Comparison of ENCODE assay signal across 23 mouse cellular contexts in the genomic region with DNA sequence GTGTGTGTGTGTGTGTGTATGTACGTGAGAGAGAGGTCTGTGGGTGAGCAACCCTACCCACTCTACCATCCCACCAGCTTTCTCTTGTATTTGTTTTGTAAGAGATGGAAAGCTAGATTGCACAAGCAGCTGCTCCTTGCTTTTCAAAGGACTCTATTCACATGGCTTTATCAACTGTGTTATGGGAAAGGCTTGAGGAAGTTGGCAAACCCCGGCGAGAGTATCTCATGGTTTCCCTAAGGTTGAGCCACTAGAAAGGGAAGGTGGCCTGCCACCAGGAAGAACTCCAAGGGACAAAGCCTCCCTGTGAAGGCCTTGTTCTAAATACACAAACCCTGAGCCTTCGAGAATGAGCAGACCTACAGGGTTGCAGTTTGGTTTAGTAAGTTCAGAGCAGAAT.
DNase-seq lines count a peak whose midpoint lies in the region; ATAC-seq and TF ChIP-seq lines count a peak whose summit lies in the region.
"Had no signal": no experiment of that assay in that cellular context is flagged by ENCODE, and none has a peak within 500 bp of the region (broad histone marks: within the 10 kb centered on the region; RNA-seq: fewer than 3 reads in every experiment).

No protein-coding gene starts in this region.

- H3K36me3 ChIP-seq in forebrain, embryonic 15.5 days = no peaks in the 10 kb centered on the region
- H3K36me3 ChIP-seq in forebrain, embryonic 12.5 days (replicated peaks) = no peaks in the 10 kb centered on the region
- no peaks in the 10 kb centered on the region for H3K36me3 ChIP-seq in lung, embryonic 15.5 days
- no peaks in the 10 kb centered on the region for H3K36me3 ChIP-seq in stomach, embryonic 15.5 days
- H3K36me3 ChIP-seq: embryonic facial prominence, embryonic 12.5 days; G1E; heart, embryonic 10.5 days; hindbrain, embryonic 13.5 days had no signal

- H3K4me2 ChIP-seq in forebrain, embryonic 15.5 days (replicated peaks) = no peak overlapping the region
- no peak overlapping the region for H3K4me2 ChIP-seq in forebrain, embryonic 12.5 days
- no peak overlapping the region for H3K4me2 ChIP-seq in lung, embryonic 15.5 days
- H3K4me2 ChIP-seq in stomach, embryonic 15.5 days = no peak overlapping the region
- H3K4me2 ChIP-seq: embryonic facial prominence, embryonic 12.5 days; hindbrain, embryonic 13.5 days had no signal

- TF ChIP-seq POLR2A in cerebellum, adult 2 months (IDR thresholded peaks at IDR 0.05; ENCODE audit: borderline replicate concordance, insufficient read depth, low read length) = no peak

- no peak for ATAC-seq in forebrain, embryonic 15.5 days (replicated peaks)
- ATAC-seq in forebrain, embryonic 12.5 days (ENCODE audit: low FRiP score) = no peak
- ATAC-seq in lung, embryonic 15.5 days (ENCODE audit: borderline replicate concordance, extremely low read depth, low FRiP score, low TSS enrichment) = no peak
- ATAC-seq in stomach, embryonic 15.5 days (ENCODE audit: insufficient read depth, low FRiP score, low read depth) = no peak; the same call in 1 of the 2 replicates
- ATAC-seq: CD4-positive, CD25-positive, alpha-beta regulatory T cell, adult 4 months; forebrain, embryonic 14.5 days had no signal

- no peaks in the 10 kb centered on the region for H3K4me1 ChIP-seq in forebrain, embryonic 15.5 days
- H3K4me1 ChIP-seq in forebrain, embryonic 12.5 days = no peaks in the 10 kb centered on the region
- no peaks in the 10 kb centered on the region; the same call in 1 of the 2 replicates for H3K4me1 ChIP-seq in lung, embryonic 15.5 days
- H3K4me1 ChIP-seq in stomach, embryonic 15.5 days = no peaks in the 10 kb centered on the region
- H3K4me1 ChIP-seq in cerebellum, adult 2 months (ENCODE audit: control insufficient read depth, insufficient read depth, low read length) = no peaks in the 10 kb centered on the region
- H3K4me1 ChIP-seq: embryonic facial prominence, embryonic 12.5 days; heart, embryonic 10.5 days; hindbrain, embryonic 13.5 days had no signal

- no peak for TF ChIP-seq CTCF in cerebellum, adult 2 months (IDR thresholded peaks at IDR 0.05; ENCODE audit: borderline replicate concordance, insufficient read depth, low read depth, low read length)

- H3K9ac ChIP-seq in forebrain, embryonic 15.5 days (replicated peaks) = no peak overlapping the region
- H3K9ac ChIP-seq in forebrain, embryonic 12.5 days = no peak overlapping the region
- no peak overlapping the region for H3K9ac ChIP-seq in lung, embryonic 15.5 days
- H3K9ac ChIP-seq in stomach, embryonic 15.5 days = no peak overlapping the region
- H3K9ac ChIP-seq: embryonic facial prominence, embryonic 12.5 days; hindbrain, embryonic 13.5 days had no signal

- H3K9me3 ChIP-seq in forebrain, embryonic 15.5 days = no peaks in the 10 kb centered on the region
- H3K9me3 ChIP-seq in forebrain, embryonic 12.5 days = no peaks in the 10 kb centered on the region
- no peaks in the 10 kb centered on the region for H3K9me3 ChIP-seq in lung, embryonic 15.5 days
- H3K9me3 ChIP-seq in stomach, embryonic 15.5 days = no peaks in the 10 kb centered on the region
- H3K9me3 ChIP-seq: embryonic facial prominence, embryonic 12.5 days; G1E; heart, embryonic 10.5 days; hindbrain, embryonic 13.5 days had no signal

- H3K27ac ChIP-seq in forebrain, embryonic 15.5 days (replicated peaks) = peak overlapping the region; percentile 25; the same call in 1 of the 2 replicates
- H3K27ac ChIP-seq in forebrain, embryonic 12.5 days = no peak overlapping the region
- H3K27ac ChIP-seq in lung, embryonic 15.5 days = peak overlapping the region; percentile 5; the same call in 1 of the 2 replicates
- H3K27ac ChIP-seq in stomach, embryonic 15.5 days = peak overlapping the region; percentile 37; the same call in 1 of the 2 replicates
- H3K27ac ChIP-seq in cerebellum, adult 2 months (ENCODE audit: insufficient read depth, low read length) = no peak overlapping the region
- H3K27ac ChIP-seq: embryonic facial prominence, embryonic 12.5 days; heart, embryonic 10.5 days; hindbrain, embryonic 13.5 days had no signal

- H3K4me3 ChIP-seq in forebrain, embryonic 15.5 days = no peak overlapping the region
- no peak overlapping the region for H3K4me3 ChIP-seq in forebrain, embryonic 12.5 days (replicated peaks)
- H3K4me3 ChIP-seq in lung, embryonic 15.5 days = no peak overlapping the region
- H3K4me3 ChIP-seq in stomach, embryonic 15.5 days (replicated peaks) = no peak overlapping the region
- no peak overlapping the region for H3K4me3 ChIP-seq in cerebellum, adult 2 months (replicated peaks; ENCODE audit: insufficient read depth, low read depth, low read length)
- H3K4me3 ChIP-seq: embryonic facial prominence, embryonic 12.5 days; heart, embryonic 10.5 days; hindbrain, embryonic 13.5 days had no signal

- WGBS in forebrain, embryonic 15.5 days = 56% methylated on average over 4 of the region's 4 CpGs
- 53% methylated on average over 4 of the region's 4 CpGs for WGBS in forebrain, embryonic 12.5 days
- WGBS in lung, embryonic 15.5 days = 38% methylated on average over 4 of the region's 4 CpGs
- 54% methylated on average over 4 of the region's 4 CpGs for WGBS in stomach, embryonic 15.5 days
- 69% methylated on average over 4 of the region's 4 CpGs for WGBS in cerebellum, adult 2 months

- H3K27me3 ChIP-seq in forebrain, embryonic 15.5 days = no peaks in the 10 kb centered on the region
- no peaks in the 10 kb centered on the region for H3K27me3 ChIP-seq in forebrain, embryonic 12.5 days
- H3K27me3 ChIP-seq in lung, embryonic 15.5 days = no peaks in the 10 kb centered on the region
- no peaks in the 10 kb centered on the region for H3K27me3 ChIP-seq in stomach, embryonic 15.5 days (replicated peaks)
- H3K27me3 ChIP-seq in cerebellum, adult 2 months (ENCODE audit: control insufficient read depth, insufficient read depth, low read length) = no peaks in the 10 kb centered on the region
- H3K27me3 ChIP-seq: embryonic facial prominence, embryonic 12.5 days; hindbrain, embryonic 13.5 days had no signal

- no peak for DNase-seq in lung, postnatal 10 days
- peak; percentile 68 for DNase-seq in fat pad, adult 2 months (ENCODE audit: extremely low read depth, low read depth, low spot score)
- DNase-seq in cerebellum, adult 2 months = no peak
- DNase-seq in embryo, embryonic 10.5 days (ENCODE audit: low spot score) = no peak
- DNase-seq: adrenal gland, adult 8-10 months; adrenal gland, postnatal 36 days; B cell, adult 2 months; cerebellum, adult 8-10 months; cerebellum, postnatal 14 days; gastrocnemius, postnatal 10 days; heart, adult 18-20 months; heart, postnatal 10 days; heart, postnatal 4 days had no signal

Comparison
In these comparisons a context has a peak if more than half of its experiments do, and no peak if none do; other contexts are left out.
1. H3K27ac ChIP-seq: peak in forebrain, embryonic 15.5 days (single experiment), lung, embryonic 15.5 days (single experiment) and stomach, embryonic 15.5 days (single experiment); none in forebrain, embryonic 12.5 days (single experiment) and cerebellum, adult 2 months (single experiment).